Mouse (Mus musculus): Measurements from ENCODE around the gene Gm973. TPM values are rescaled to one million over a fixed set of nuclear protein-coding genes. Genes with fewer than 3 reads are reported as not detected.
A peak's percentile ranks its signal among the peaks of the same experiment; 100 is the strongest.

Gene Gm973
- total and polyA plus RNA-seq, 3 experiments: 2.3 to 14.9 (median 7.6) TPM

GRCm38 (mm10) chr1:59607071-59607470 is 91.0 kb downstream of the Gm973 start:
- no peak for TF ChIP-seq MAFK (IDR thresholded peaks at IDR 0.05; ENCODE audit: insufficient replicate concordance, low read length)
- TF ChIP-seq ZC3H11A (IDR thresholded peaks at IDR 0.05; ENCODE audit: low read depth, low read length): no peak
- TF ChIP-seq MEF2A (IDR thresholded peaks at IDR 0.05; ENCODE audit: borderline replicate concordance, low read depth, low read length): no peak
- no peak for TF ChIP-seq PAX5 (IDR thresholded peaks at IDR 0.05; ENCODE audit: low read length)
- TF ChIP-seq SMC3 (IDR thresholded peaks at IDR 0.05; ENCODE audit: low read depth, low read length): no peak
- no peak for TF ChIP-seq ZMIZ1 (IDR thresholded peaks at IDR 0.05; ENCODE audit: low read depth, low read length)
- TF ChIP-seq JUND (conservative IDR thresholded peaks at IDR 0.05; ENCODE audit: low read depth, low read length): no peak
- TF ChIP-seq CTCF (conservative IDR thresholded peaks at IDR 0.05 in 1 of 2, IDR thresholded peaks at IDR 0.05 in 1 of 2; ENCODE audit: low read depth in 2 of 2, low read length in 2 of 2): no peak
- no peak for TF ChIP-seq BHLHE40 (IDR thresholded peaks at IDR 0.05; ENCODE audit: low read depth, low read length)
- TF ChIP-seq JUN (IDR thresholded peaks at IDR 0.05; ENCODE audit: insufficient read depth, low read depth, low read length): no peak
- no peak for TF ChIP-seq CHD2 (IDR thresholded peaks at IDR 0.05; ENCODE audit: low read length)
- TF ChIP-seq USF1 (IDR thresholded peaks at IDR 0.05; ENCODE audit: low read depth, low read length): no peak
- TF ChIP-seq RCOR1 (conservative IDR thresholded peaks at IDR 0.05; ENCODE audit: low read depth, low read length): no peak
- no peak for TF ChIP-seq RAD21 (IDR thresholded peaks at IDR 0.05; ENCODE audit: low read depth, low read length)
- TF ChIP-seq MAZ (IDR thresholded peaks at IDR 0.05; ENCODE audit: low read depth, low read length): no peak
- no peak for TF ChIP-seq UBTF (IDR thresholded peaks at IDR 0.05; ENCODE audit: low read depth, low read length)
- TF ChIP-seq TBP (conservative IDR thresholded peaks at IDR 0.05; ENCODE audit: low read depth, low read length): no peak
- no peak for DNase-seq (ENCODE audit: extremely low read depth)
- Histone ChIP-seq H3K36me3 (replicated peaks in 1 of 2; ENCODE audit: control insufficient read depth in 1 of 2, insufficient read depth in 1 of 2, low read length in 1 of 2) (no peaks in the 10 kb centered on the region), H3K9ac (ENCODE audit: insufficient read depth, low read depth) (peak overlapping the region; percentile 68; the same call in 1 of the 2 replicates), H3K27me3 (replicated peaks) (no peaks in the 10 kb centered on the region), H3K27ac (ENCODE audit: insufficient read depth, low read depth) (peak overlapping the region; percentile 94), H3K79me2 (replicated peaks; ENCODE audit: control insufficient read depth, extremely low read depth, insufficient read depth, poor library complexity, severe bottlenecking) (no peaks in the 10 kb centered on the region), H3K9me3 (replicated peaks; ENCODE audit: low read length) (no peaks in the 10 kb centered on the region), H3K4me3 (replicated peaks in 1 of 3; ENCODE audit: low read depth in 2 of 3, low read length in 2 of 3, poor library complexity in 1 of 3) (peak overlapping the region in 1 of 3 experiments; percentile 20), H3K4me2 (ENCODE audit: insufficient read depth, low read depth, poor library complexity, severe bottlenecking) (peak overlapping the region; percentile 47; the same call in 1 of the 2 replicates), H3K4me1 (ENCODE audit: control insufficient read depth in 1 of 2, insufficient read depth in 2 of 2) (peaks cover 10 to 31% of the 10 kb centered on the region in 2 experiments)
- in situ Hi-C loops (cut with MboI; ENCODE audit: low pct_ligation_motif_present, low pct_unique_long_range_greater_than_20kb, low sequenced_read_pairs): loop anchor here (5.0 to 25.0 kb wide), 3 partner anchors 40 to 295 kb away; no protein-coding TSS in a partner anchor
- dilution Hi-C loops (cut with MboI; ENCODE audit: extremely low pct_ligation_motif_present, extremely low pct_unique_long_range_greater_than_20kb, low sequenced_read_pairs): no loop called here

- H3K27ac ChIP-seq (ENCODE audit: insufficient read depth, low read depth): peak overlapping the region; percentile 94
- no peaks in the 10 kb centered on the region for H3K36me3 ChIP-seq (replicated peaks in 1 of 2; ENCODE audit: control insufficient read depth in 1 of 2, insufficient read depth in 1 of 2, low read length in 1 of 2)
- no peaks in the 10 kb centered on the region for H3K9me3 ChIP-seq (replicated peaks; ENCODE audit: low read length)
- in situ Hi-C loops (cut with MboI; ENCODE audit: low pct_ligation_motif_present, low pct_unique_long_range_greater_than_20kb, low sequenced_read_pairs) (loop anchor here (5.0 to 25.0 kb wide), 3 partner anchors 41 to 296 kb away; no protein-coding TSS in a partner anchor), dilution Hi-C loops (cut with MboI; ENCODE audit: extremely low pct_ligation_motif_present, extremely low pct_unique_long_range_greater_than_20kb, low sequenced_read_pairs) (no loop called here)
- peak; percentile 91 for DNase-seq (ENCODE audit: extremely low read depth)
- peaks cover 7 to 31% of the 10 kb centered on the region in 2 experiments for H3K4me1 ChIP-seq (ENCODE audit: control insufficient read depth in 1 of 2, insufficient read depth in 2 of 2)
- H3K4me3 ChIP-seq (replicated peaks in 1 of 3; ENCODE audit: low read depth in 2 of 3, low read length in 2 of 3, poor library complexity in 1 of 3): peak overlapping the region; percentile 1 to 47 (median 11)
- H3K9ac ChIP-seq (ENCODE audit: insufficient read depth, low read depth): peak overlapping the region; percentile 68
- peak overlapping the region; percentile 47 for H3K4me2 ChIP-seq (ENCODE audit: insufficient read depth, low read depth, poor library complexity, severe bottlenecking)
- H3K27me3 ChIP-seq (replicated peaks): no peaks in the 10 kb centered on the region
- no peaks in the 10 kb centered on the region for H3K79me2 ChIP-seq (replicated peaks; ENCODE audit: control insufficient read depth, extremely low read depth, insufficient read depth, poor library complexity, severe bottlenecking)
- TF ChIP-seq CHD1 (IDR thresholded peaks at IDR 0.05; ENCODE audit: low read depth, low read length): peak; percentile 77; the same call in 1 of the 2 replicates
- peak; percentile 43 for TF ChIP-seq BHLHE40 (IDR thresholded peaks at IDR 0.05; ENCODE audit: low read depth, low read length)
- TF ChIP-seq IRF4 (IDR thresholded peaks at IDR 0.05; ENCODE audit: low read depth, low read length): peak; percentile 97
- peak; percentile 65 for TF ChIP-seq ZMIZ1 (IDR thresholded peaks at IDR 0.05; ENCODE audit: low read depth, low read length)
- TF ChIP-seq GABPA (IDR thresholded peaks at IDR 0.05; ENCODE audit: insufficient replicate concordance, low read depth, low read length): no peak
- TF ChIP-seq ZNF384 (IDR thresholded peaks at IDR 0.05; ENCODE audit: low read depth, low read length): no peak
- peak; percentile 35; the same call in 1 of the 2 replicates for TF ChIP-seq MAX (IDR thresholded peaks at IDR 0.05; ENCODE audit: low read length)
- no peak for TF ChIP-seq USF2 (conservative IDR thresholded peaks at IDR 0.05; ENCODE audit: low read depth, low read length)
- TF ChIP-seq KAT2A (IDR thresholded peaks at IDR 0.05; ENCODE audit: insufficient replicate concordance, low read length): no peak
- no peak for TF ChIP-seq PAX5 (IDR thresholded peaks at IDR 0.05; ENCODE audit: low read length)
- peak; percentile 34; the same call in 1 of the 2 replicates for TF ChIP-seq SIN3A (IDR thresholded peaks at IDR 0.05; ENCODE audit: low read length)
- TF ChIP-seq MAZ (IDR thresholded peaks at IDR 0.05; ENCODE audit: low read depth, low read length): 0 out of 2 replicates have a peak, but pooled peaks have one; percentile 45
- no peak for TF ChIP-seq MAFK (IDR thresholded peaks at IDR 0.05; ENCODE audit: insufficient replicate concordance, low read length)
- 0 out of 2 replicates have a peak, but pooled peaks have one; percentile 14 for TF ChIP-seq NELFE (IDR thresholded peaks at IDR 0.05; ENCODE audit: low read depth, low read length)
- peak; percentile 63 for TF ChIP-seq TCF12 (IDR thresholded peaks at IDR 0.05; ENCODE audit: low read depth, low read length)
- peak; percentile 97 for TF ChIP-seq ETS1 (conservative IDR thresholded peaks at IDR 0.05; ENCODE audit: low read depth, low read length)
- no peak for TF ChIP-seq POLR2AphosphoS2 (IDR thresholded peaks at IDR 0.05; ENCODE audit: low read depth, low read length)
- 0 out of 2 replicates have a peak, but pooled peaks have one; percentile 20 for TF ChIP-seq HCFC1 (IDR thresholded peaks at IDR 0.05; ENCODE audit: low read depth, low read length)
- no peak for TF ChIP-seq USF1 (IDR thresholded peaks at IDR 0.05; ENCODE audit: low read depth, low read length)
Measured at GRCm38 (mm10) chr1:59608125-59608762, 92.2 kb downstream of the Gm973 start.

All from CH12.LX (cell line).